Mouse (Mus musculus) brain, embryonic 14.5 days (tissue): ENCODE results near the gene Ttc28.

ENCODE experiments used
- CTCF ChIP-seq: fragments of 200-500 bp; IDR thresholded peaks from 2 replicates; pipeline ENCODE4 v1.5.1; 2012; ENCODE audit warnings: inconsistent platforms, mild to moderate bottlenecking, moderate library complexity, borderline replicate concordance; ENCODE audit not compliant: insufficient read depth, insufficient read length; ENCODE audit errors: extremely low read depth
- POLR2A ChIP-seq: fragments of 200-500 bp; IDR thresholded peaks from 2 replicates; pipeline ENCODE4 v1.6.1; 2012; ENCODE audit warnings: mild to moderate bottlenecking, inconsistent platforms, borderline replicate concordance; ENCODE audit not compliant: poor library complexity, insufficient read depth, insufficient read length, severe bottlenecking; ENCODE audit errors: extremely low read depth

DNA sequence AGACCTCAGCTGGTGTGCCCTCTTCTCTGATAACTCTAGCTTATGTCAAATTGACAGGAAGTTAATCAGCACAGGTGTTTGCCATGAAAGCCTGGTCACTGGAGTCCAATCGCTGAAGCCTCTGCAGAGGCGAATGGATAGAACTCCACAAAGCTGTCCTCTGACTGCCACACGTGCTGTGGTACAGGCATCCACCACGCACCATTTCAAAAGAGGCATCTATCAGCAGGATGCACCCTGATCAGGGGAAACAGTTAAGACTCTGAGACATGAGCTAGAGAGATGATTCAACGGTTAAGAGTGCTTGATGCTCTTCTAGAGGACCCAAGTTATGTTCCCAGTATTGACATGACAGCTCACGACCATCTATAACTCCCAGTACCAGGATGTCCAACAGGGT is 435.5 kb downstream of the Ttc28 start:
- TF ChIP-seq CTCF: no peak
- TF ChIP-seq POLR2A: no peak
